Mouse (Mus musculus): Measurements from ENCODE around the gene Zfp369.
A peak's percentile ranks its signal among the peaks of the same experiment; 100 is the strongest.
"Not testable (repeated sequence)": the region's sequence is repeated elsewhere in the genome, so short reads cannot be mapped to it uniquely, and the experiment has no call there.

Gene Zfp369

DNA sequence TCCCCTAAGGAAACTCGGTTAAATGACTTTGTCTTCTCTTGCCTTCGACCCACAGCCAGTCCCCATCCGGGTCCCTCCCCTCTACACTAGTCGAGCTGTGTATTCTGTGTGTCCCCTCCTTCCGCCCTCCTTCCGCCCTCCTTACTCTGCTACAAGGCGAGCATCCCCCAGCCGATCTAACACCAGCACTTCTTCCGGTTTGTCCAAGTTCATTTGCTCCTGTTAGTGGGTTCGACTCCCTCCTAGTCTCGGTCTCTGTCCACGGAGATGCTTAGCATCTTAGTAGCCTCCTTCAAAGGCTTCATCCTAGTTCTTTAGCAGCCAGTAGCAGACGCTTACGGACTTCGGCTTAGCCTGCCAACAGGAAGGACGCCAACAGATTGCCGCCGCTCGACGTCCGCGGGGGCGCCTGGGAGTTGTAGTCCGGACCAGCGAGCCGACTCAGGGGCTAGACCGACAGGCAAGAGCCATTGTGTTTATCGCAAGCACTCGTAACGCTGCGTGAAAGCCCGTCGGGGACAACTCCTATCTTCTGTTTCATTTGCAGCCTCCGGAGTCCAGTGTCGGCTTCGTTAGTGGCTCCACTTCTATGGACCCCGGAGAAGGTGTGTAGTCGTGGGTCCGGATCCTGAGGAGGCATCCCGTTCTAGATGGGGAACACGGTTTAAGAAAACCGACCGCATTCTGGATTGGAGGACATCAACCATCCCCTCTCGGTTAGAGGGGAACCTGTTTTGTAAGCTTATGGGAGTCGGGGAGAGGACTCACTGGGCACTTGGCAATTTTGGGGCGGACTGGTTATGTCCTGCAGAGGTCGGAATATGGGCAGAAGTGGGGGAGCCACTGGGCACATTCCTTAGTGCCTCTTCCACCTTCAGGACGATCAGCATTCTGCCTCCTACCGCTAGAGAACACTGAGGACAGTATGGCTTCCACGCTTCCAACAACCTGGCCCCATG lies at the start of gene Zfp369:
Gene Zfp369 (plus strand): TSS at position 432 of the 959 bp plus-strand sequence.
- peak; percentile 93 for DNase-seq

DNA sequence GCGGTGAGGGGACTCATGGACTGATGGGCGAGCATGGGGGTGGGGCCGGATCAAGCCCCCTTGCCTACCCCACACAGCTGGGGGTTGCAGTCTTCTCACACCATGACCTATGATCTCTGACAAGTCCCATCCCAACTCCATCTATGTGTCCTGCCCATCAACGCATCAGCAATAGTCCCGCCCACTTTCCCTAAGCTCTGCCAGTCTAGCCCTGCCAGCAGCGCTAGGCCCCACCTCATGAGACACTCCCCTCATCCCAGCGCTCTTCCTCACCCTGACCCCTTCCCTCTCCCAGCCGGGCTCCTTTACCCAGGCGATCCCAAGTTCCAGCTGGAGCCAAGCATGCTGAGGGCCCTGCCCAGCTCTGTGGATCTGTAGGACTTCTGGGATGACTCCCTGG lies 41.4 kb upstream of the Zfp369 start:
- no peak for DNase-seq

DNA sequence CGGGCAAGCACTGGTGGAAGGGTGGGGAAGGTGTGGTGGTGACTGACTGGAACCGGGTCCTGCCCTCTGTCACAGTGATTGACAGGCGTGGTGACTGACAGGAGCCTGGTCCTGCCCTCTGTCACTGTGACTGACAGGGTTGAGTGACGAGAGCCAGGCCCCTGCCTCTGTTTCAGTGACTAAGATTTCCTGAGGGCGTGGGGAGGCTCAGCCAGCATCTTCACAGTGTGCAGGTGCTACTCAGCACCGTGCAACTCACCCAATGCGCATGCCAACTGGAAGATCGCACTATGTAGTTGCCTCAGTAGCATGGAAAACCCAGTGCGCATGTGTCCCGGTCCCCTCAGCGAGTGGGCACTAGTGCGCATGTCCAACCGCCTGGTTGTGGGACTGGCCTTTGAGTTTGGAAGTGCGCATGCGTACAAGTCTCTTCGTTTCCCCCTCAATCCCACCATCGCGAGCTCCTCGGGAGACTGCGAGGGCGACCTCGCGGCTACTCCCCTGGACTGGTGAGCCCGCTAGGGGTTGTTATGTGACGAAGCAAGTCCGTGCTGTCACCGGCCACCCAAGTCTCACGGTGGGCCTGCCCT lies 38.0 kb upstream of the Zfp369 start:
- DNase-seq, result peak; percentile 98

DNA sequence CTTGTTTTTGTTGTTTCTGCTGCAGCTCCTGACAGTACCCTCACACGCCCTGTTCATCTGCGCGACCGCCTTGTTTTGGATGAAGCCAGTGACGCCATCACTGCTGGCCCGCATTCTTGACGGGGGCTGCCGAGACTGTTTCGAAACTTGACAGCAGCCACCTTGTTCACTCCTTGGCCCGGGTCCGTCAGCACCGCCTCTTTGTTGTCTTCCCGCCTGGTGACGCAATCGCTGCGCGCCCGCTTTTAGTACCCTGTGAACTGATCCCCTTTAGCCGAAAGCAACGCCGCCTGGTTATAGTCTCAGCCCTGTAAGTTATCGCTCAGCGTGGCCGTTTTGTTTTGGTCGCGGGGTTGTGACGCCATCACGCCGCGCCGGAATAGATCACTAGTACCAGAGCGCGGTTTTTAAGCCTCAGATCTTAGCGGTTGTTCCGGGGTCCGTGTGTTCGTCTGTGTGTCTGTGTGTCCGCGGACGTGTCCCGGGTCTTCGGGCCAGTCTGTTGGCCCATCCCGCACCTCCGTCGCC lies 37.5 kb upstream of the Zfp369 start:
- peak; percentile 99 for DNase-seq

DNA sequence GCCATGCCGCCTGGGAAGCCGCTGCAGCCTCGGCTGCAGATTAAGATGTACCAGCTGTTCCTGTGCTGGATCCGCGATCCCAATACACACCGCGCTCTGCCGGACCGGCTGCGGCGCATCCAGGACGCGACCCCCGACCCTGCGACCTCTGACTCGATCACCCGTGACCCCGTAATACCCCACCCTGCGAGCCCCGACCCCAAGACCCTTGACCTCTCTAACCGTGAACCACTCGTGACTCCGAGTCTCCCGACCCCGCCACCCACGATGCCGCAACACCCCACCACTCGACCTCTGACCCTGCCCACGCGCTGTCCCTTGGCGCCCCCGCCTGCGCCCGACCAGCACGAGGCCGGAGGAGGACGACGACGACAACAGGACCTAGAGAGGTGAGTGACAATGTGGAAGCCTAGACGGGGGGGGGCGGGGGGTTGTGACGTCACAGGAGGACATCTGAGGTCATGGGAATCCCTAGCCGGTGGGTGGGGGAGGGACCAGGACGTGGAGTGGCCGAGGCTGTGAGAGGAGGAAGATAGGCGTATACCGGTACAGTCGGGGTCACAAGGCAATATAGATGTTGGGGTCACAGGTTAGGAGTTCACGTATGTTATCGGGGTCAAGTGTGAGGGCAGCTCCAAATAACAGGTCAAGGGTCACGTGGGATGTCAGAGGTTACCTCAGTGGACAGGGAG lies 36.8 kb upstream of the Zfp369 start:
- DNase-seq, result peak; percentile 44

DNA sequence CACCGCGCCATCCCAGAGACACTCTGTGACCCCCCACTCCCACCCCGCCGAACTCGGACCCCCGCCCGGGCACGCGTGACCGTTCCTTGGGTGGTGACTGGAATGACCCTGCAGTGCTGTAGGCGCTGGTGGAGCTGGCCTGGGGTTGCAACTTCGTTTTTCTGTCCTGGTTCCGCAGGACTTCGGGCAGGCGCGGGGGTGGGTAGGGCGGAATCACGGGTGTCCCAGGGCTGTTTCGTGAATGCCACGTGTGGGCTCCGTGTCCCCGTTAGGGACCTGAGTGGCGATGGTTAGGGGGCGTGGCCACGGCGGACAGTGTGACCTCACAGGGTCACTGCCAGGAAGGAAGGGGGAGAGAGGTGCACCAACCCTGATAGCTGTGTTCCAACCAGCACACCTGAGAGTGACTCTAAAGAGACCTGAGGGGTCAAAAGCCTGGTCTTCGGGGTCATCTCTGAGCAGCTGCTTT lies 36.3 kb upstream of the Zfp369 start:
- no peak for DNase-seq

DNA sequence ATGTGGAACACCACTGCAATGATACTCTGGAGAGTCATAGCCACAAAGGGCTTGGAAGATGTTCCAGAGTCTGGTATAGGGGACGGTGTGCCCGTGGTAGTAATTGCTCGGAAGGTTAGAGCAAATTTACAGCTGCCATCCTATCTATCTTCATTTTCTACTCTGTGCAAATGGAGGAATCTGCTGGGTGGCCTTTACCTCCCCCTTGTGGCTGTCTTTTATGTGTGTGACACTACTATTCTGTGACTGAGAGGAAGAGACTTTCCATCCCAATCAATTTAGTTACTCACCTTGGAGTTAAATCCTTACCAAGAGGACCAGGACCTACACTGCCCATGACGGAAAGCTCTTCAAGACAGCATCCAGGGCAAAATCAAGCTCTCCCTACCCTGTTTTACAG lies 35.3 kb upstream of the Zfp369 start:
- DNase-seq, result no peak

DNA sequence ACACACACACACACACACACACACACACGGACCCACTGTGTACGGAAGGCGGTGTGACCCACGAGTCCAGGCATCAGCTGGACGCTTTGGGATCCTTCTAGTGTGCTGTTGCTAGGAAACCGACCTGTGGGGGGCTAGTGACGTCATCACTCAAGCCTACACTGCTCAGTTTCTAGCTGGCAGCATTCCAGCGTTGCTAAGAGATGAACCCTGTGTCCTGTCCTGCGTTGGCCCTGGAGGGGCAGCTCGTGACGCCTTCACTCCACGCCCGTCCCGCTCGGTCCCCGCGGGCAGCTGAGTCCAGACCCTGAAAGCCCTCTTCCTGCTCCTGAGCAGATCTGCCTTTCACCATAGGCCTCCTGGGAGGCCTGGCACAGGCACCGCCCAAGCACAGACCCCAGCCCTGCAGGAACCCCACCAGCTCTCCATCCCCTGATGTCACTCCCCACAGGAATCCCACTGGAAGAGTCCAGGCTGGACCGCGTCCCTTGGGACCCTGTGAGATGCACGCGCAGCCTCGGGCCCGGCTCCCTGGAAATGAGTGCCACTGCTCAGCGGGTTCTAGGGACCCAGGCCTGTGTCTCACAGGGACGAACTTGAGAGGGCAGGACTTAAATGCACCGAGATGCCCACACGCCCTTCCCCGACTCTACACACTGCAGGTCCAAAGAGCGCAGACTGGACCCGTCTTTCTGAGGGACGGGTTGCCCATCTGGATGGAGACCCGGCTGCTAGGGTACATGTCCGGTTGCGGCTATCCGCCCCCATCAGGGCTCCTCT lies 20.2 kb upstream of the Zfp369 start:
- peak; percentile 71 for DNase-seq

DNA sequence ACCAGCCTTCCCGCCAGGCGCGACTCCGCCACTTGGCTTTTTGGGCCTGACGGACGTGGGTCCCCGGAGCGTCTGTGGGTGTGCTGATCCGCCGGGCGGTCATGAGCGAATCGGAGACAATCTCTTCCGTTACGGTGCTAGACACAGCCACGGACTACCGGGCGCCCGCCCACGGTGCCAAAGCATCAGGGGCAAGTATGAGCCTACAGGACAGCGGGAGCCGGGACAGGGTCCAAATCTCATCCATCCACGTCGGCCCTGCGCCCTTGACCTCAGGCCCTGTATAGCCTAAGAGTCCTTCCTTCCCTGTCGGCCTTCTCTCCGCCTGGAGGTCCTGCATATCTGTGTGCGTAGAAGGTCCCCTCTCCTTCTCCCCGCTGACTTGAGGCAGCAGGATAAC lies 19.4 kb upstream of the Zfp369 start, which contains the start of gene Gm10775:
Gene Gm10775 (plus strand): TSS at position 301 of the 400 bp plus-strand sequence.
- DNase-seq, result peak; percentile 14

DNA sequence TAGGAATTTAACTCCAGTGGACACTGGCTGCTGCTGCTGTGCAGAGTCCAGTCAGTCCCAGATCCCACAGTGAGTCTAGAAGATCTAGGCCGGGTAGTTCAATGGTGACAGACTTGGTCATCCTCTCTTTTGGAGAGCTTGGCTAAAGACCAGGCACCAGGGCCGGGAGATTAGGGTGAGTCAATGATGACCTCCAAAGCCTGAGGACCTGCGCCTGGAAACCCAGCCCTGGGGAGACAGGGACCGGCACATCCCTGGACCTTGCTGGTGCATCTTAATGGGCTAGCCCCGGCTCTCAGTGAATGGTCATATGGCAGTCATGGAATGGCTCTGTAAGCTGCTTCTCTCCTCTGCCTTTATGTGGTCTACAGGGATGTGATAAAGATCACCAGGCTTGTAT lies 16.5 kb upstream of the Zfp369 start:
- no peak for DNase-seq

DNA sequence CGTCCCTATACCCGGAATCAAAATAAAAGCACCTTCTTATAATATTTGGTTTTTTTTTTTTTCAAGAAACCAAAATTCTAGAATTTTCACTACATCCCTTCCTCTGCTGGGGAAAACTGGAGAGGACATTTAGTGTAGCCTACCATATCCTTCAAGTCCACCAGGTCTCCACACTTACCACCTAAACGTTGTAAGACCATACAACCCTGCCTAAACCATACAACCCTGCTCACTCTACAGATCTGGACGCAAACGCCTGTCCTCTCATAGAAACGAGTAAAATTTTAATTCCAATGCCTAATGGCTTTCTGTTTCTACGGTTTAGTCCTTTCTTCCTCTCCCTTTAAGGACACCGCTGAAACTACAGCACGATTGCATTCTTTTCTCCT lies 626 bp upstream of the Zfp369 start:
- no peak for DNase-seq

DNA sequence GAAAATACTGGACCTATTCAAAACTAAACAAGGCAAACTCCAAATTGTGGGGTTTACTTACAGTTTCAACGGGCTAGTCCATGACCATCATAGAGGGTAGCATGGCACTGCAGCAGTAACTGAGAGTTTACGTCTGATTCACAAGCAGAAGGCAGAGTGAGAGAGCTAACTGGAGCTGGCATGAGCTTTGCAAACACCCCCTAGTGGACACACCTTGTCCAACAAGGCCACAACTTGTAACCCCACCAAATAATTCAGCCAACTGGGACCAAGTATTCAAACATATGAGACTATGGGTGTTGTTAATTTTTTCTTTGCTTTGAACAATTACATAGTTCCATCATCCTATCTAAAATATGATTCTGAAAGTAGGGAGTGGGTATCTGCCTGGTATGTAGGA lies 8.2 kb downstream of the Zfp369 start:
- DNase-seq, result no peak

DNA sequence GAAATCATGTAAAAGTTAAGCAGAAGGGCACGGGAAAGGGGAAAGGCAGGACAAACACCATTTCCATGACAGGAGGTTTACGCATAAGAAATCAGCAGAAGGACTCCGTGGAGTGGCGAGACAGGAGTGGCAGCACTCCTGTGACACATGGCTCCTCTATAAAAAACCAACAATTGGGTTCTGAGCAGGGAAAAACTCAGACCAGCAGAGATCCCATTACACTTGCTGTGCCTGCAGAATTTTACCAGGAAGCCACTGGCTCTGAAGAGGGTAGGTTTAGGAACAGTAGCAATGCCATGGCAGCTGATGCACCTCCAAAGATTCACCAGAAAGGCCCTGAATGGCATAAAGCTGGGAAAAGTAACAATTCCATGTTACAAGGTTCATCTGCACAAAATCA lies 17.7 kb downstream of the Zfp369 start:
- no peak for DNase-seq

DNA sequence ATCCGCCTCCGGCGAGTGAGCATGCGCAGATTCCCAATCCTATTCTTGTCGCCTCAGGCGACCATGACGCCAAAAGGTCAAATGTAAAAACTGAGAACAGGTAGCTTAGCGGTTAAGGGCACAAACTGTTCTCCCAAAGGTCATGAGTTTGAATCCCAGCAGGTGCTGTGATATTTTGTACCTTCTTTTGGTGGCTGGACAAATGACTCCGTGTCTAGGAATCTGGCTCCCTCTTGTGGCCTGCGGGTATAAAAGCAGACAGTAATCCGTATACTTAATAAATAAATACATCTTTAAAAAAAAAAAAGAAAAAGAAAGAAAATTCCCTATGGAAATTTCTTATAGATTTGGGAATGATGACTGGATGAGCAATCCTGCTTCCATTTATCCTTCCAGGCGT lies 32.2 kb downstream of the Zfp369 start:
- DNase-seq, result peak; percentile 21

DNA sequence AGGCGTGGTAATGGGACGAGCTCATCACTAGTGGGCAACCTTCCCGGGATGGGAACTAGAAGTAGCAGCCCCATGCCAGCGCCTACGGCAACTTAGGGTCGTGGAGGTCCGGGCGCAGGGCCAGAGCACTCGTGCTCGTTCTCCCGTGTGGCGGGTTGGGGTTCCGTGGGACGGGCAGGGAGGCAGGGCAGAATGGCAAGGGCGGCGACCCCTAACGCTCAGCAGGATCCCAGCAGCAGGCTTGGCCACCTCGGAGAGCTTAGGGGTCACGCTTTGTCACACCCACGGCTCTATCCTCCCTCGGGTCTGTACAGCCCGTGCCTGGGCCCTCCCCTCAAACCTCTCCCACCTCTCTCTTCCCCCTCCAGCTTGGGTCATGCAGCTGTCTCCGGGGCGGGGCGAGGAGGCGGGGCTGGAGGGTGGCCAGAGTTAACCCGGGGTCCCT lies 32.7 kb downstream of the Zfp369 start:
- peak; percentile 16 for DNase-seq

DNA sequence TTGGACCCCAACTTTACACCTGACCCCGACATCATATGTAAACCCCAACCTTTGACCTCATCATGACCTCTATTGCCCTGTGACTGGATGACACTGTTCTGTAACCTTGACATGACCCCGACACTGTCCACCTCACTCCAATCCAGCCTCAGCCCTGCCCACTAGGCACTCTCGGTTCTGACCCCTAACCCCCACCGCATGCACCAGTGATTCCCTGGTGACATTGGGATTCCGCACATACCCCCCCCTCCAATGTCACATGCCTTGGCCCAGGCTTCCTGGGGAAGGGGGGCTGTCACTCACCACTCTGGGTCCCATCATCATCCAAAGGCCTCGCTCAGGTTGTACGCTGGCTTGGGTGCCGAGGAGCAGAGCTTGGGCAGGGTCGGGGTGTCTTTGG lies 33.2 kb downstream of the Zfp369 start:
- DNase-seq, result no peak

DNA sequence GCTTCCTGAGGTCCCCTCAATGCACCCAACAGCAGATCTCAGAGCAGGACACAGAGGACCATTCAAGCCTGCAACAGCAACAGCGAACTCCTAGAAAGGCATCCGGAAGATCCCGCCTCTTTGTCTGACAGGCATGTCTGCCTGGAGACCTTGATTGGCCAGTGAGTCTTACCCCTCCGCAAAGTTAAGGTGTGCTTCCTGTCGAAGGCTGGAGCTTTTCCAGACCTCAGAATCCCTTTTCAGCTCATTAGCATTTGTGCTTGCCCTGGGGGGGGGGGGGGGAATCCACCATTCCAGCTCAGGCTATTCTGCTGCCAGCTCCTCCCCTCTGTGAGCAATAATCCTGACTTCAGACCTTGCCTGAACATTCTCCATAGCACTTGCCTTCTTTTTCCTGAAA lies 69.9 kb downstream of the Zfp369 start:
- not testable (repeated sequence) for DNase-seq

DNA sequence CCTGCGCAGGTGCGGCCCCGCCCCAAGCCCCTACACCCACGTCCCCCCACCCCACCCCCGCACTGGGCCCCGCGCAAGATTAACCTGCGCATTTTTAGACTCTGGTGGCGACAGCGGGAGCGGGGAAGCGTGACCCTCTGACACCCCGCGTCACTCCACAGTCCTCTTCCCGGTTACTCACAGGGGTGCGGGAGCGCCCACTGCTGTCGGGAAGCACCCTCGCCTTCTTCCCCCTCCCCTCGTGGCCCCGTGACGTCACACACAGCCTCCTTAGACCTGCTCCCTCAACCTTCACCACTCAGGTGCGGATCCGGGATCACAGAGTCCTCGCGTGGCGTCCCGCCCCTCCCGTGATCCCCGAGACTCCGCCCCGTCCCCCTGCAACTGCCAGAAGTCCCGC lies 73.2 kb downstream of the Zfp369 start:
- peak; percentile 3 for DNase-seq
